Mouse (Mus musculus): ENCODE data around the gene Hs6st3.

Gene Hs6st3

GRCm38 (mm10) chr14:119137906-119138785, at the start of gene Hs6st3:
TSS of gene Hs6st3 (plus strand) at chr14:119138341.
- Histone ChIP-seq H3K4me1 (replicated peaks; ENCODE audit: low read depth, low read length) (peaks cover 13% of the 10 kb centered on the region; the same call in 1 of the 2 replicates), H3K27me3 (ENCODE audit: insufficient read depth, low read length) (peaks cover 70% of the 10 kb centered on the region), H3K36me3 (ENCODE audit: insufficient read depth, low read length) (no peaks in the 10 kb centered on the region), H3K9me3 (ENCODE audit: low read length) (peaks cover 34% of the 10 kb centered on the region), H3K4me3 (replicated peaks; ENCODE audit: low read length) (peak within 1 kb of the TSS; percentile 86)
- TF ChIP-seq NANOG (IDR thresholded peaks at IDR 0.05; ENCODE audit: borderline replicate concordance, low read length) (no peak), CTCF (conservative IDR thresholded peaks at IDR 0.05; ENCODE audit: low read length) (no peak), POU5F1 (IDR thresholded peaks at IDR 0.05; ENCODE audit: borderline replicate concordance, low read length) (no peak)

GRCm38 (mm10) chr14:119098851-119099569, 39.1 kb upstream of the Hs6st3 start, which contains the start of gene Uggt2:
TSS of gene Uggt2 (minus strand) at chr14:119099430.
- H3K4me1 ChIP-seq (replicated peaks; ENCODE audit: low read depth, low read length): no peaks in the 10 kb centered on the region
- no peaks in the 10 kb centered on the region for H3K36me3 ChIP-seq (ENCODE audit: insufficient read depth, low read length)
- no peaks in the 10 kb centered on the region for H3K9me3 ChIP-seq (ENCODE audit: low read length)
- peak within 1 kb of the TSS; percentile 83 for H3K4me3 ChIP-seq (replicated peaks; ENCODE audit: low read length)
- H3K27me3 ChIP-seq (ENCODE audit: insufficient read depth, low read length): peaks cover 32% of the 10 kb centered on the region
- no peak for TF ChIP-seq NANOG (IDR thresholded peaks at IDR 0.05; ENCODE audit: borderline replicate concordance, low read length)
- TF ChIP-seq POU5F1 (IDR thresholded peaks at IDR 0.05; ENCODE audit: borderline replicate concordance, low read length): no peak
- no peak for TF ChIP-seq CTCF (conservative IDR thresholded peaks at IDR 0.05; ENCODE audit: low read length)

GRCm38 (mm10) chr14:119099570-119099891, 38.6 kb upstream of the Hs6st3 start:
- Histone ChIP-seq H3K4me3 (replicated peaks; ENCODE audit: low read length) (peak overlapping the region; percentile 83), H3K27me3 (ENCODE audit: insufficient read depth, low read length) (peaks cover 32% of the 10 kb centered on the region), H3K9me3 (ENCODE audit: low read length) (no peaks in the 10 kb centered on the region), H3K4me1 (replicated peaks; ENCODE audit: low read depth, low read length) (no peaks in the 10 kb centered on the region), H3K36me3 (ENCODE audit: insufficient read depth, low read length) (no peaks in the 10 kb centered on the region)
- no peak for TF ChIP-seq NANOG (IDR thresholded peaks at IDR 0.05; ENCODE audit: borderline replicate concordance, low read length)
- TF ChIP-seq POU5F1 (IDR thresholded peaks at IDR 0.05; ENCODE audit: borderline replicate concordance, low read length): no peak
- no peak for TF ChIP-seq CTCF (conservative IDR thresholded peaks at IDR 0.05; ENCODE audit: low read length)

GRCm38 (mm10) chr14:119107591-119107990, 30.6 kb upstream of the Hs6st3 start:
- Histone ChIP-seq H3K9me3 (ENCODE audit: low read length) (no peaks in the 10 kb centered on the region), H3K27me3 (ENCODE audit: insufficient read depth, low read length) (peaks cover 3% of the 10 kb centered on the region; the same call in 1 of the 2 replicates), H3K36me3 (ENCODE audit: insufficient read depth, low read length) (no peaks in the 10 kb centered on the region), H3K4me3 (replicated peaks; ENCODE audit: low read length) (no peak overlapping the region), H3K4me1 (replicated peaks; ENCODE audit: low read depth, low read length) (no peaks in the 10 kb centered on the region)
- TF ChIP-seq POU5F1 (IDR thresholded peaks at IDR 0.05; ENCODE audit: borderline replicate concordance, low read length) (no peak), CTCF (conservative IDR thresholded peaks at IDR 0.05; ENCODE audit: low read length) (no peak), NANOG (IDR thresholded peaks at IDR 0.05; ENCODE audit: borderline replicate concordance, low read length) (no peak)

- TF ChIP-seq POU5F1 (IDR thresholded peaks at IDR 0.05; ENCODE audit: borderline replicate concordance, low read length) (no peak), NANOG (IDR thresholded peaks at IDR 0.05; ENCODE audit: borderline replicate concordance, low read length) (no peak), CTCF (conservative IDR thresholded peaks at IDR 0.05; ENCODE audit: low read length) (no peak)
These were observed 29.3 kb upstream of the Hs6st3 start for GRCm38 (mm10) chr14:119108776-119109301.

GRCm38 (mm10) chr14:119109776-119110218, 28.3 kb upstream of the Hs6st3 start:
- H3K4me3 ChIP-seq (replicated peaks; ENCODE audit: low read length): no peak overlapping the region
- H3K36me3 ChIP-seq (ENCODE audit: insufficient read depth, low read length): no peaks in the 10 kb centered on the region
- no peak for TF ChIP-seq POU5F1 (IDR thresholded peaks at IDR 0.05; ENCODE audit: borderline replicate concordance, low read length)
- no peak for TF ChIP-seq NANOG (IDR thresholded peaks at IDR 0.05; ENCODE audit: borderline replicate concordance, low read length)
- no peak for TF ChIP-seq CTCF (conservative IDR thresholded peaks at IDR 0.05; ENCODE audit: low read length)
- H3K9me3 ChIP-seq (ENCODE audit: low read length): no peaks in the 10 kb centered on the region
- peaks cover 3% of the 10 kb centered on the region; the same call in 1 of the 2 replicates for H3K27me3 ChIP-seq (ENCODE audit: insufficient read depth, low read length)
- H3K4me1 ChIP-seq (replicated peaks; ENCODE audit: low read depth, low read length): no peaks in the 10 kb centered on the region

More at GRCm38 (mm10) chr14:119108776-119109301, 29.3 kb upstream of the Hs6st3 start:
- no peaks in the 10 kb centered on the region for H3K4me1 ChIP-seq (replicated peaks; ENCODE audit: low read depth, low read length)
- no peaks in the 10 kb centered on the region for H3K36me3 ChIP-seq (ENCODE audit: insufficient read depth, low read length)
- H3K9me3 ChIP-seq (ENCODE audit: low read length): no peaks in the 10 kb centered on the region
- H3K4me3 ChIP-seq (replicated peaks; ENCODE audit: low read length): no peak overlapping the region
- peaks cover 3% of the 10 kb centered on the region; the same call in 1 of the 2 replicates for H3K27me3 ChIP-seq (ENCODE audit: insufficient read depth, low read length)

GRCm38 (mm10) chr14:119112558-119112957, 25.6 kb upstream of the Hs6st3 start:
- no peaks in the 10 kb centered on the region for H3K36me3 ChIP-seq (ENCODE audit: insufficient read depth, low read length)
- TF ChIP-seq CTCF (conservative IDR thresholded peaks at IDR 0.05; ENCODE audit: low read length): no peak
- TF ChIP-seq NANOG (IDR thresholded peaks at IDR 0.05; ENCODE audit: borderline replicate concordance, low read length): no peak
- TF ChIP-seq POU5F1 (IDR thresholded peaks at IDR 0.05; ENCODE audit: borderline replicate concordance, low read length): no peak
- no peaks in the 10 kb centered on the region for H3K4me1 ChIP-seq (replicated peaks; ENCODE audit: low read depth, low read length)
- H3K27me3 ChIP-seq (ENCODE audit: insufficient read depth, low read length): no peaks in the 10 kb centered on the region; the same call in 1 of the 2 replicates
- no peaks in the 10 kb centered on the region for H3K9me3 ChIP-seq (ENCODE audit: low read length)
- H3K4me3 ChIP-seq (replicated peaks; ENCODE audit: low read length): no peak overlapping the region

- H3K4me1 ChIP-seq (replicated peaks; ENCODE audit: low read depth, low read length): no peaks in the 10 kb centered on the region
- H3K4me3 ChIP-seq (replicated peaks; ENCODE audit: low read length): no peak overlapping the region
- H3K36me3 ChIP-seq (ENCODE audit: insufficient read depth, low read length): no peaks in the 10 kb centered on the region
- H3K27me3 ChIP-seq (ENCODE audit: insufficient read depth, low read length): no peaks in the 10 kb centered on the region
- H3K9me3 ChIP-seq (ENCODE audit: low read length): peaks cover 8% of the 10 kb centered on the region; the same call in 1 of the 2 replicates
- no peak for TF ChIP-seq NANOG (IDR thresholded peaks at IDR 0.05; ENCODE audit: borderline replicate concordance, low read length)
- no peak for TF ChIP-seq CTCF (conservative IDR thresholded peaks at IDR 0.05; ENCODE audit: low read length)
- no peak for TF ChIP-seq POU5F1 (IDR thresholded peaks at IDR 0.05; ENCODE audit: borderline replicate concordance, low read length)
These were observed 14.6 kb upstream of the Hs6st3 start for GRCm38 (mm10) chr14:119123582-119123981.
